Mouse (Mus musculus) adrenal gland, postnatal 36 days (tissue): ENCODE data around the gene Gfi1b. TPM values are rescaled to one million over a fixed set of nuclear protein-coding genes. Genes with fewer than 3 reads are reported as not detected.

Experiments
- microRNA-seq: library from miRNA; unstranded; fragments of <30 nt; microRNA quantifications from one replicate; pipeline ENCODE4 v1.2.0, GENCODE M21; 2021
- total RNA-seq, 2 experiments: library from RNA; stranded (reverse); gene quantifications; 2 replicates each; pipeline ENCODE4 v1.2.3; 2021

Gene Gfi1b
- total RNA-seq, 2 experiments from 2014 or later: not detected

Small RNA genes lying within 50 kb of the gene (microRNA-seq; reads per million reads assigned to microRNA genes)
- not detected for gene Gm22824

Other genes starting within 250 kb of the Gfi1b start
- 1 to 10 TPM; 5.1 to 5.6 TPM for gene Ppp1r26, start 175.2 kb downstream of the Gfi1b start, total RNA-seq
- not detected for gene 1700007K13Rik, start 155.7 kb downstream of the Gfi1b start, total RNA-seq
- 10 to 100 TPM; 51.1 to 56.2 TPM for gene Mrps2, start 153.9 kb downstream of the Gfi1b start, total RNA-seq
- gene Gbgt1, start 125.1 kb downstream of the Gfi1b start, total RNA-seq: 1 to 10 TPM; 3.7 to 4.3 TPM
- gene Gm10134, start 115.9 kb downstream of the Gfi1b start, total RNA-seq: 1 to 10 TPM; 2.6 to 3.3 TPM
- gene Ralgds, start 108.9 kb downstream of the Gfi1b start, total RNA-seq: 10 to 100 TPM; 23.3 to 27.9 TPM
- not detected for gene Cel, start 58.6 kb downstream of the Gfi1b start, total RNA-seq
- gene Gtf3c5, start 38.2 kb downstream of the Gfi1b start, total RNA-seq: 10 to 100 TPM; 17.5 to 19.5 TPM
- gene Tsc1, start 19.2 kb upstream of the Gfi1b start, total RNA-seq: 10 to 100 TPM; 17.6 to 19.6 TPM
- under 1 TPM; 0.53 to 0.59 TPM for gene Spaca9, start 77.7 kb upstream of the Gfi1b start, total RNA-seq
- under 1 TPM; 0.63 to 0.82 TPM for gene Ak8, start 78.2 kb upstream of the Gfi1b start, total RNA-seq
- 10 to 100 TPM; 34.6 to 38.0 TPM for gene Gtf3c4, start 218.4 kb upstream of the Gfi1b start, total RNA-seq
- gene Ddx31, start 218.4 kb upstream of the Gfi1b start, total RNA-seq: 10 to 100 TPM in 1 of 2 experiments, 1 to 10 TPM in 1; 8.7 to 15.5 TPM